Mouse (Mus musculus): ENCODE measurements at regions not wholly inside any gene's neighbourhood (a gene's known extent, or its start where the extent isn't known, plus 50 kb on each side); places are given as distances from the start of the nearest gene placed in this dataset.

- Histone ChIP-seq H3K4me1 (replicated peaks; ENCODE audit: low read depth, low read length) (no peaks in the 10 kb centered on the region), H3K9me3 (ENCODE audit: low read length) (no peaks in the 10 kb centered on the region), H3K27me3 (ENCODE audit: insufficient read depth, low read length) (no peaks in the 10 kb centered on the region), H3K4me3 (replicated peaks; ENCODE audit: low read length) (no peak overlapping the region), H3K36me3 (ENCODE audit: insufficient read depth, low read length) (no peaks in the 10 kb centered on the region)
- TF ChIP-seq CTCF (conservative IDR thresholded peaks at IDR 0.05; ENCODE audit: low read length): no peak
- TF ChIP-seq NANOG (IDR thresholded peaks at IDR 0.05; ENCODE audit: borderline replicate concordance, low read length): no peak
- no peak for TF ChIP-seq POU5F1 (IDR thresholded peaks at IDR 0.05; ENCODE audit: borderline replicate concordance, low read length)
Measured at GRCm38 (mm10) chr8:8827555-8827954, 137.2 kb upstream of the Arglu1 start.

- no peaks in the 10 kb centered on the region for H3K36me3 ChIP-seq (ENCODE audit: insufficient read depth, low read length)
- no peaks in the 10 kb centered on the region for H3K9me3 ChIP-seq (ENCODE audit: low read length)
- TF ChIP-seq NANOG (IDR thresholded peaks at IDR 0.05; ENCODE audit: borderline replicate concordance, low read length) (no peak), CTCF (conservative IDR thresholded peaks at IDR 0.05; ENCODE audit: low read length) (no peak), POU5F1 (IDR thresholded peaks at IDR 0.05; ENCODE audit: borderline replicate concordance, low read length) (no peak)
- H3K27me3 ChIP-seq (ENCODE audit: insufficient read depth, low read length): 0 out of 2 replicates have a peak, but pooled peaks cover 3% of the 10 kb centered on the region
- no peaks in the 10 kb centered on the region for H3K4me1 ChIP-seq (replicated peaks; ENCODE audit: low read depth, low read length)
- H3K4me3 ChIP-seq (replicated peaks; ENCODE audit: low read length): no peak overlapping the region
Measured at GRCm38 (mm10) chr8:8826801-8827200, 136.5 kb upstream of the Arglu1 start.

- H3K9me3 ChIP-seq (ENCODE audit: low read length): no peaks in the 10 kb centered on the region
- no peak overlapping the region for H3K4me3 ChIP-seq (replicated peaks; ENCODE audit: low read length)
- 0 out of 2 replicates have a peak, but pooled peaks cover 3% of the 10 kb centered on the region for H3K27me3 ChIP-seq (ENCODE audit: insufficient read depth, low read length)
- no peaks in the 10 kb centered on the region for H3K36me3 ChIP-seq (ENCODE audit: insufficient read depth, low read length)
- H3K4me1 ChIP-seq (replicated peaks; ENCODE audit: low read depth, low read length): no peaks in the 10 kb centered on the region
- TF ChIP-seq NANOG (IDR thresholded peaks at IDR 0.05; ENCODE audit: borderline replicate concordance, low read length) (no peak), CTCF (conservative IDR thresholded peaks at IDR 0.05; ENCODE audit: low read length) (no peak), POU5F1 (IDR thresholded peaks at IDR 0.05; ENCODE audit: borderline replicate concordance, low read length) (no peak)
Measured at GRCm38 (mm10) chr8:8824886-8825285, 134.6 kb upstream of the Arglu1 start.

GRCm38 (mm10) chr8:8821119-8821518 lies 130.8 kb upstream of the Arglu1 start:
- no peak overlapping the region for H3K4me3 ChIP-seq (replicated peaks; ENCODE audit: low read length)
- 0 out of 2 replicates have a peak, but pooled peaks cover 3% of the 10 kb centered on the region for H3K27me3 ChIP-seq (ENCODE audit: insufficient read depth, low read length)
- TF ChIP-seq POU5F1 (IDR thresholded peaks at IDR 0.05; ENCODE audit: borderline replicate concordance, low read length): no peak
- TF ChIP-seq CTCF (conservative IDR thresholded peaks at IDR 0.05; ENCODE audit: low read length): no peak
- H3K9me3 ChIP-seq (ENCODE audit: low read length): no peaks in the 10 kb centered on the region
- no peaks in the 10 kb centered on the region for H3K36me3 ChIP-seq (ENCODE audit: insufficient read depth, low read length)
- no peaks in the 10 kb centered on the region for H3K4me1 ChIP-seq (replicated peaks; ENCODE audit: low read depth, low read length)

GRCm38 (mm10) chr8:8820614-8821013 lies 130.3 kb upstream of the Arglu1 start:
- H3K9me3 ChIP-seq (ENCODE audit: low read length): no peaks in the 10 kb centered on the region
- H3K27me3 ChIP-seq (ENCODE audit: insufficient read depth, low read length): 0 out of 2 replicates have a peak, but pooled peaks cover 3% of the 10 kb centered on the region
- no peaks in the 10 kb centered on the region for H3K4me1 ChIP-seq (replicated peaks; ENCODE audit: low read depth, low read length)
- H3K4me3 ChIP-seq (replicated peaks; ENCODE audit: low read length): no peak overlapping the region
- TF ChIP-seq NANOG (IDR thresholded peaks at IDR 0.05; ENCODE audit: borderline replicate concordance, low read length) (no peak), CTCF (conservative IDR thresholded peaks at IDR 0.05; ENCODE audit: low read length) (no peak), POU5F1 (IDR thresholded peaks at IDR 0.05; ENCODE audit: borderline replicate concordance, low read length) (no peak)
- H3K36me3 ChIP-seq (ENCODE audit: insufficient read depth, low read length): no peaks in the 10 kb centered on the region

- Histone ChIP-seq H3K9me3 (ENCODE audit: low read length) (no peaks in the 10 kb centered on the region), H3K27me3 (ENCODE audit: insufficient read depth, low read length) (0 out of 2 replicates have a peak, but pooled peaks cover 3% of the 10 kb centered on the region), H3K4me3 (replicated peaks; ENCODE audit: low read length) (no peak overlapping the region), H3K36me3 (ENCODE audit: insufficient read depth, low read length) (no peaks in the 10 kb centered on the region), H3K4me1 (replicated peaks; ENCODE audit: low read depth, low read length) (no peaks in the 10 kb centered on the region)
- TF ChIP-seq CTCF (conservative IDR thresholded peaks at IDR 0.05; ENCODE audit: low read length) (no peak), POU5F1 (IDR thresholded peaks at IDR 0.05; ENCODE audit: borderline replicate concordance, low read length) (no peak), NANOG (IDR thresholded peaks at IDR 0.05; ENCODE audit: borderline replicate concordance, low read length) (no peak)
Measured at GRCm38 (mm10) chr8:8819233-8819931, 129.1 kb upstream of the Arglu1 start.

- TF ChIP-seq CTCF (conservative IDR thresholded peaks at IDR 0.05; ENCODE audit: low read length) (no peak), POU5F1 (IDR thresholded peaks at IDR 0.05; ENCODE audit: borderline replicate concordance, low read length) (no peak), NANOG (IDR thresholded peaks at IDR 0.05; ENCODE audit: borderline replicate concordance, low read length) (no peak)
- H3K4me1 ChIP-seq (replicated peaks; ENCODE audit: low read depth, low read length): no peaks in the 10 kb centered on the region; the same call in 1 of the 2 replicates
- peaks cover 7% of the 10 kb centered on the region for H3K27me3 ChIP-seq (ENCODE audit: insufficient read depth, low read length)
- no peak overlapping the region for H3K4me3 ChIP-seq (replicated peaks; ENCODE audit: low read length)
- peaks cover 16% of the 10 kb centered on the region for H3K9me3 ChIP-seq (ENCODE audit: low read length)
- no peaks in the 10 kb centered on the region for H3K36me3 ChIP-seq (ENCODE audit: insufficient read depth, low read length)
Measured at GRCm38 (mm10) chr8:8812807-8813167, 122.5 kb upstream of the Arglu1 start.

GRCm38 (mm10) chr8:8812051-8812806 lies 121.9 kb upstream of the Arglu1 start:
- TF ChIP-seq CTCF (conservative IDR thresholded peaks at IDR 0.05; ENCODE audit: low read length) (no peak), NANOG (IDR thresholded peaks at IDR 0.05; ENCODE audit: borderline replicate concordance, low read length) (no peak), POU5F1 (IDR thresholded peaks at IDR 0.05; ENCODE audit: borderline replicate concordance, low read length) (no peak)
- H3K36me3 ChIP-seq (ENCODE audit: insufficient read depth, low read length): no peaks in the 10 kb centered on the region
- no peak overlapping the region for H3K4me3 ChIP-seq (replicated peaks; ENCODE audit: low read length)
- no peaks in the 10 kb centered on the region; the same call in 1 of the 2 replicates for H3K4me1 ChIP-seq (replicated peaks; ENCODE audit: low read depth, low read length)
- H3K9me3 ChIP-seq (ENCODE audit: low read length): peaks cover 16% of the 10 kb centered on the region
- peaks cover 7% of the 10 kb centered on the region for H3K27me3 ChIP-seq (ENCODE audit: insufficient read depth, low read length)
